Mouse (Mus musculus): Measurements from ENCODE around the gene Olfr1370. TPM values are rescaled to one million over a fixed set of nuclear protein-coding genes. Genes with fewer than 3 reads are reported as not detected.

The Olfr1370 gene
- polyA plus RNA-seq, 1 experiment from 2014 or later, result not detected

Other genes starting within 250 kb of the Olfr1370 start
- 0.05 TPM in 1 of 2 replicates, not detected in the other for gene Olfr1369-ps1, start 36.5 kb upstream of the Olfr1370 start, polyA plus RNA-seq (2015; fragmentation: Nextera tagmentation; extraction: Ambion mirVana)
- gene Olfr263, start 54.7 kb upstream of the Olfr1370 start, polyA plus RNA-seq (2015; fragmentation: Nextera tagmentation; extraction: Ambion mirVana), result not detected in 2 replicates
- gene Olfr1368, start 70.9 kb upstream of the Olfr1370 start, polyA plus RNA-seq (2015; fragmentation: Nextera tagmentation; extraction: Ambion mirVana), result not detected in 2 replicates
- 155 and 156 TPM in 2 replicates for gene Trim27, start 104.5 kb upstream of the Olfr1370 start, polyA plus RNA-seq (2015; fragmentation: Nextera tagmentation; extraction: Ambion mirVana)
- gene Gpx5, start 217.8 kb upstream of the Olfr1370 start, polyA plus RNA-seq (2015; fragmentation: Nextera tagmentation; extraction: Ambion mirVana), result not detected in 2 replicates
- gene Gpx6, start 237.2 kb upstream of the Olfr1370 start, polyA plus RNA-seq (2015; fragmentation: Nextera tagmentation; extraction: Ambion mirVana), result not detected in 2 replicates